Mouse (Mus musculus) olfactory bulb, adult 2 months (tissue): ENCODE measurements at regions not wholly inside any gene's neighbourhood (a gene's known extent, or its start where the extent isn't known, plus 50 kb on each side); places are given as distances from the start of the nearest gene placed in this dataset.

Experiments used
- CTCF ChIP-seq: fragments of 200-500 bp; IDR thresholded peaks from 2 replicates; pipeline ENCODE4 v1.5.1; 2012; ENCODE audit warnings: low read depth, mild to moderate bottlenecking, low read length, moderate library complexity; ENCODE audit not compliant: insufficient read depth
- POLR2A ChIP-seq: fragments of 200-500 bp; IDR thresholded peaks from 2 replicates; pipeline ENCODE4 v1.6.1; 2012; ENCODE audit warnings: mild to moderate bottlenecking, low read depth, low read length, moderate library complexity; ENCODE audit not compliant: insufficient read depth

DNA sequence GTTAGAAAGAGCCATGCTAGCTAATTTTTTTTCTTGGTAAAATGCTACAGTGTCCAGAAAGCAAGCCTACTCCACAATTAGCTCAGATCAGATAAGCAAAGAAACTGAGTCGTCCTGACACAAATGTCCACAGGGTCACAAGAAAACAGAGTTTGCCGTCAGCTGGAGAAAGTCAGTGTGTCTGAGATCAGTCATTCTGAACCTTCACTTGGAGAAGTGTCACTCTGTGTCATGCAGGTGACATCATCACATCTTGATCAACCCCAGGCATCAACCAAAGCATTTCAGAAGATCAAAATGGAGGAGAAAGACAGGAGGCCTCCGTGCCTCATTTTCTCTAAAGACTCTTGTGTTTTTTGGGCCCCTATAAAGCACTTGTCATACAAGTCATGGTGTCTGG, 121.5 kb upstream of the Cdk6 start:
- TF ChIP-seq CTCF (no peak), POLR2A (no peak)
